Mouse (Mus musculus): ENCODE measurements around the gene Acin1.

DNA sequence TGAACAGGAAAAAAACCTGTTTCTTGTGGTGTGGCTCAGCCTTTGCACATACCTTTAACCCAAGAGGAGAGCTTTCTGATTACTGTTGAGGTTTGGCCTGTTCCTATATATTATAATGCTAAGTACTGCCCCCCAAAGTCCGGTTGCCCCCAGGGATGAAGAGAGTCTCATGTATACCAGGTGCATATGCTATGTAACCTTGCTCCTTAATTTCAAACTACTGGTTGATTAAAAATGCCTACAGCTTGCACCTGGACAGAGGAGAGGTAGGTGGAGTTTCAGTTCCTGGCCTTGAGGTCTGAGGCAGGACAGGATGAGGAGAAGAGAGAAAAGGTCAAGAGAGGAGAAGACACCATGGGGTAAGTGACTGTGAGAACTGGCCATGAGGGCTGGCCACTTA, 65.6 kb downstream of the Acin1 start, which contains the start of gene Psmb11:
- TF ChIP-seq POLR2A (IDR thresholded peaks at IDR 0.05; ENCODE audit: extremely low read depth, insufficient read depth, low read length) = no peak
- no peak for TF ChIP-seq CTCF (IDR thresholded peaks at IDR 0.05; ENCODE audit: low read depth, low read length)
